Mouse (Mus musculus) macrophage (primary cell): ENCODE results near the gene Rasgrp3. TPM values are rescaled to one million over a fixed set of nuclear protein-coding genes. Genes with fewer than 3 reads are reported as not detected.

Experiments used
- H3K27ac ChIP-seq: fragments of 350-480 bp; formaldehyde crosslinking; 2 replicates; pipeline ENCODE4 v1.9.0; 2021
- H3K36me3 ChIP-seq: fragments of 350-480 bp; formaldehyde crosslinking; 2 replicates; pipeline ENCODE4 v1.9.0; 2021; ENCODE audit errors: inconsistent target
- H3K4me3 ChIP-seq: fragments of 350-480 bp; formaldehyde crosslinking; 2 replicates; pipeline ENCODE4 v1.9.0; 2021; ENCODE audit errors: inconsistent target
- H3K79me2 ChIP-seq: fragments of 350-480 bp; formaldehyde crosslinking; 2 replicates; pipeline ENCODE4 v1.9.0; 2021; ENCODE audit errors: inconsistent target
- whole genome bisulfite sequencing: methylation state at CpG from one replicate; pipeline ENCODE4 v1.1.7; 2026; ENCODE audit warnings: inconsistent platforms; ENCODE audit not compliant: missing documents; 5-methylcytosine and 5-hydroxymethylcytosine counted together
- polyA plus RNA-seq: library from polyadenylated mRNA; stranded (reverse); fragments of 250-400 nt; gene quantifications from 3 replicates; pipeline ENCODE4 v1.2.4, GENCODE M21; 2018; ENCODE audit warnings: inconsistent platforms

The Rasgrp3 gene
- polyA plus RNA-seq, 1 experiment from 2014 or later: 9.7 TPM

- no peak overlapping the region for H3K27ac ChIP-seq
- H3K4me3 ChIP-seq: no peak overlapping the region
- H3K36me3 ChIP-seq: no peaks in the 10 kb centered on the region
- H3K79me2 ChIP-seq: no peaks in the 10 kb centered on the region
- WGBS: 98% methylated on average over 6 of the region's 6 CpGs
Measured at GRCm38 (mm10) chr17:75498241-75498651, 62.5 kb downstream of the Rasgrp3 start.

GRCm38 (mm10) chr17:75503031-75503430 lies 67.3 kb downstream of the Rasgrp3 start:
- WGBS: 93% methylated on average over 3 of the region's 3 CpGs
- Histone ChIP-seq H3K4me3 (no peak overlapping the region), H3K36me3 (no peaks in the 10 kb centered on the region), H3K27ac (no peak overlapping the region), H3K79me2 (no peaks in the 10 kb centered on the region)

- H3K27ac ChIP-seq: no peak overlapping the region
- no peaks in the 10 kb centered on the region for H3K79me2 ChIP-seq
- no peaks in the 10 kb centered on the region for H3K36me3 ChIP-seq
- H3K4me3 ChIP-seq: no peak overlapping the region
- WGBS: 88% methylated on average over 5 of the region's 5 CpGs
Measured at GRCm38 (mm10) chr17:75505053-75505452, 69.4 kb downstream of the Rasgrp3 start.

- Histone ChIP-seq H3K27ac (no peak overlapping the region), H3K36me3 (no peaks in the 10 kb centered on the region)
Measured at GRCm38 (mm10) chr17:75506097-75506675, 70.5 kb downstream of the Rasgrp3 start.

GRCm38 (mm10) chr17:75506708-75507641 lies 71.3 kb downstream of the Rasgrp3 start:
- Histone ChIP-seq H3K4me3 (no peak overlapping the region), H3K79me2 (no peaks in the 10 kb centered on the region), H3K27ac (no peak overlapping the region), H3K36me3 (no peaks in the 10 kb centered on the region)
- 91% methylated on average over 9 of the region's 10 CpGs for WGBS

More at GRCm38 (mm10) chr17:75506097-75506675, 70.5 kb downstream of the Rasgrp3 start:
- H3K4me3 ChIP-seq: no peak overlapping the region
- 94% methylated on average over 10 of the region's 10 CpGs for WGBS
- H3K79me2 ChIP-seq: no peaks in the 10 kb centered on the region

- no peak overlapping the region for H3K27ac ChIP-seq
- H3K4me3 ChIP-seq: no peak overlapping the region
- WGBS: 95% methylated on average over 5 of the region's 5 CpGs
- H3K79me2 ChIP-seq: no peaks in the 10 kb centered on the region
- no peaks in the 10 kb centered on the region for H3K36me3 ChIP-seq
Measured at GRCm38 (mm10) chr17:75509257-75509656, 73.6 kb downstream of the Rasgrp3 start.

GRCm38 (mm10) chr17:75516591-75516990 lies 80.9 kb downstream of the Rasgrp3 start:
- WGBS: 79% methylated on average over 4 of the region's 4 CpGs
- Histone ChIP-seq H3K79me2 (no peaks in the 10 kb centered on the region), H3K27ac (no peak overlapping the region), H3K36me3 (no peaks in the 10 kb centered on the region), H3K4me3 (no peak overlapping the region)

GRCm38 (mm10) chr17:75518181-75518901 lies 82.6 kb downstream of the Rasgrp3 start:
- 28% methylated on average over 8 of the region's 8 CpGs for WGBS
- no peak overlapping the region for H3K4me3 ChIP-seq
- H3K36me3 ChIP-seq: no peaks in the 10 kb centered on the region
- H3K27ac ChIP-seq: no peak overlapping the region
- no peaks in the 10 kb centered on the region for H3K79me2 ChIP-seq

- Histone ChIP-seq H3K36me3 (no peaks in the 10 kb centered on the region), H3K4me3 (no peak overlapping the region), H3K27ac (no peak overlapping the region), H3K79me2 (no peaks in the 10 kb centered on the region)
- 54% methylated on average over 8 of the region's 8 CpGs for WGBS
Measured at GRCm38 (mm10) chr17:75519239-75519900, 83.7 kb downstream of the Rasgrp3 start.

GRCm38 (mm10) chr17:75521236-75521842 lies 85.6 kb downstream of the Rasgrp3 start:
- Histone ChIP-seq H3K27ac (no peak overlapping the region), H3K36me3 (no peaks in the 10 kb centered on the region), H3K4me3 (no peak overlapping the region), H3K79me2 (no peaks in the 10 kb centered on the region)
- whole genome bisulfite sequencing: 92% methylated on average over 6 of the region's 6 CpGs

GRCm38 (mm10) chr17:75522347-75523065 lies 86.8 kb downstream of the Rasgrp3 start:
- no peaks in the 10 kb centered on the region for H3K36me3 ChIP-seq
- WGBS: 36% methylated on average over 9 of the region's 9 CpGs
- no peak overlapping the region for H3K4me3 ChIP-seq
- no peak overlapping the region for H3K27ac ChIP-seq
- H3K79me2 ChIP-seq: no peaks in the 10 kb centered on the region

- Histone ChIP-seq H3K27ac (no peak overlapping the region), H3K4me3 (no peak overlapping the region), H3K79me2 (no peaks in the 10 kb centered on the region), H3K36me3 (no peaks in the 10 kb centered on the region)
- WGBS: 36% methylated on average over 3 of the region's 3 CpGs
Measured at GRCm38 (mm10) chr17:75523812-75524211, 88.1 kb downstream of the Rasgrp3 start.

- Histone ChIP-seq H3K36me3 (no peaks in the 10 kb centered on the region), H3K79me2 (no peaks in the 10 kb centered on the region), H3K27ac (no peak overlapping the region), H3K4me3 (no peak overlapping the region)
- 78% methylated on average over 1 of the region's 1 CpGs for WGBS
Measured at GRCm38 (mm10) chr17:75526411-75526810, 90.7 kb downstream of the Rasgrp3 start.
